Mouse (Mus musculus) left cerebral cortex, postnatal 10 days (tissue): ENCODE data around the gene Lemd1. TPM values are rescaled to one million over a fixed set of nuclear protein-coding genes. Genes with fewer than 3 reads are reported as not detected.
"Not testable (repeated sequence)": the region's sequence is repeated elsewhere in the genome, so short reads cannot be mapped to it uniquely, and the experiment has no call there.

Experiments
- DNase-seq, 2 experiments: peaks; one replicate each; pipeline ENCODE4 v3.0.0; 2021 to 2022; ENCODE audit warnings: low spot score in 2 of 2, mixed read lengths in 1 of 2; ENCODE audit errors: extremely low spot score in 1 of 2
- intact Hi-C: fragments of 180-260 bp; cut with DNase I; formaldehyde crosslinking; loops from one replicate; pipeline ENCODE4 v1.15.1; 2025
- total RNA-seq, 2 experiments: library from RNA; stranded (reverse); gene quantifications; 2 replicates each; pipeline ENCODE4 v1.2.3; 2021

Lemd1 gene
- total RNA-seq, 2 experiments from 2014 or later: 4.4 to 5.2 TPM

GRCm38 (mm10) chr1:132161211-132161880 lies 29.9 kb upstream of the Lemd1 start:
- intact Hi-C loops: no loop called here
- DNase-seq: no peak

DNA sequence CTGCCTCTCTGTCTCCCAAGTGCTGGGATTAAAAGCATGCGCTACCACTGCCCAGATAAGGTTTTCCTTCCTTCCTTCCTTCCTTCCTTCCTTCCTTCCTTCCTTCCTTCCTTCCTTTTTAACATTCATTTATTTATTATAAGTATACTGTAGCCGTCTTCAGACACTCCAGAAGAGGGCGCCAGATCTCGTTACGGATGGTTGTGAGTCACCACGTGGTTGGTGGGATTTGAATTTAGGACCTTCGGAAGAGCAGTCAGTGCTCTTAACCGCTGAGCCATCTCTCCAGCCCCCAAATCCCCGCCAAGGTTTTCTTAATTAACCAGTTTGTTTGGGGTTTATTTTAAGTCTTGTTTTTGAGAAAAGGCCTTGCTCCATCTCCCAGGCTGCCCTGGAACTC lies 28.6 kb upstream of the Lemd1 start:
- intact Hi-C loops, DNase-seq: not testable (repeated sequence)

GRCm38 (mm10) chr1:132164780-132165518 lies 26.3 kb upstream of the Lemd1 start:
- no peak for DNase-seq
- intact Hi-C loops: no loop called here

GRCm38 (mm10) chr1:132165859-132166258 lies 25.4 kb upstream of the Lemd1 start:
- no peak for DNase-seq
- intact Hi-C loops: no loop called here

DNA sequence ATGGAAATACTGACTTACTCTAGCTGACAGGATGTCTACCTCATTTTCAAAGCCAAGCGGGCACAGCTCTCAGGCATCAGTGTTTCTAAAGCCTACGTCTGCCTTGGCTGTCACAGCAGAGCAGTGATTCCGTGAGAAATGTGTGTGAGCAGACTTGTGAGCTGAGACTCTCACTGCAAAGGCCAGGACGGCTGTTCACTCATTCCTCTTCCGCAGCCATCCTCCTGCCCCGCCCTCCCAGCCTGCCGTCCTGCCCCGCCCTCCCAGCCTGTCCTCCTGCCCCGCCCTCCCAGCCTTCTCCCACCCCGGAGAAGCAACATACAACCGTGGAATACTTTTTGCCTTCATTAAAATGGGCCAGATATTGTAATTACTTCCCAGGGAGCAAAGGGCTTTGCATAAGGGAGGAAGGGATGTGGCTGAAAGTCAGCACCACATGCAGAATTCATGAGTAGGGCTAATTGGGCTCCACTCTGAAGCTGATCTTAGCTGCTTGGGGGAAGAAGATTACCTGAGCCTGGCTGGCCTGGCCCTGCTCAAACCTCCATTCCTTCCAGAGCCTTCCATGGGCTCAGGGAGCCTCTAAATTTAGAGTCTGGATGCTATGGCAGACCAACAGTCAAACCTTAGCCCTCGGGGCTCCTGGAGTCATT lies 23.0 kb upstream of the Lemd1 start:
- intact Hi-C loops: loop anchor here (2.0 kb wide), 1 partner anchor 33 kb away; no protein-coding TSS in a partner anchor

GRCm38 (mm10) chr1:132170698-132171097 lies 20.5 kb upstream of the Lemd1 start:
- DNase-seq: no peak
- intact Hi-C loops: no loop called here

More for the DNA sequence above, 23.0 kb upstream of the Lemd1 start:
- DNase-seq: peak in 1 of 2 experiments; percentile 60

DNA sequence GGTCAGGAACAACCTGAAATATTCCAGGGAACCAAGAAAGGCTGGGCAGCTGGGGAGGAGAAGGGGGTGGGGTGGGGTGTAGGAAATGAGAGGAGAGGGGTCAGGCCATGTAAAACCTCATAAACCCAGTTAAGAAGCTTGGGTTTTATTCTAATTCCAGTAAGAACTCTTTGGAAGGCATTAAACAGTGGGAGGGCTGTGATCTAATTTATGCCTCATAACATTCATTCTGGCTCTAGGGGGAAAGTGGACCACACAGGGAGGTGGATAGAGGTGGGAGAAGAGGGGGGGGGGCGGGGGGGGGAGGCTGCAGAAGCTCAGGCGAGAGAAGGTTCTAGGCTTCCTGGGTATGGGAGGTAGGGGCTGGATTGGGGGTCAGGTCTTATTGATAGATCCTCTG lies 19.6 kb upstream of the Lemd1 start:
- no peak for DNase-seq
- intact Hi-C loops: no loop called here

- no peak for DNase-seq
- intact Hi-C loops: no loop called here
Measured at GRCm38 (mm10) chr1:132186303-132186702, 4.9 kb upstream of the Lemd1 start.

- intact Hi-C loops: no loop called here
- DNase-seq: no peak
Measured at GRCm38 (mm10) chr1:132188442-132189066, 2.7 kb upstream of the Lemd1 start.

- DNase-seq: no peak
- intact Hi-C loops: no loop called here
Measured at GRCm38 (mm10) chr1:132189231-132189630, 2.0 kb upstream of the Lemd1 start.

DNA sequence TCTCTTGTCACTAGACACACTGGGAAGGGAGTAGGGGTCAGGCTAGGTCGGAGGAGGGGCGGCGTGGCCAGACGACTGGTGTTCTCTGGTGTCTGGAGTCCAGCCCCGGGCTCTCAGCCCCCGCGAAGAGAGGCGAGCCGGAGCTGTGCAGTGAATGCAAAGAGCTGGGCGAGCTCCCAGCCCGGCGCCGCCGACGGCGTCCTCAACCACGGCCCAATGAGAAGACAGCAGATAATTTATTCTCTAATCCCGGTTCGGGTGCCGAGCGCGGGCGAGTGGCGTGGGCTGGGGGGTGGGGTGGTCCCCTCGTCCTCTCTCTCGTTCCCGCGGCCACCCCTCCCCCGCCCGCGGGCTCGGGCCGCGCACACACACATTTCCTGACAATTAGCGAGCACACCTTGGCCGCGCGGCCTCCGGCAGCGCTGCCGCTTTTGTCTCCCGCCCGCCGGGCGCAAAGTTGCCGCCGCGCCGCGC lies 1.2 kb upstream of the Lemd1 start:
- intact Hi-C loops: no loop called here
- DNase-seq: peak in 1 of 2 experiments; percentile 74

DNA sequence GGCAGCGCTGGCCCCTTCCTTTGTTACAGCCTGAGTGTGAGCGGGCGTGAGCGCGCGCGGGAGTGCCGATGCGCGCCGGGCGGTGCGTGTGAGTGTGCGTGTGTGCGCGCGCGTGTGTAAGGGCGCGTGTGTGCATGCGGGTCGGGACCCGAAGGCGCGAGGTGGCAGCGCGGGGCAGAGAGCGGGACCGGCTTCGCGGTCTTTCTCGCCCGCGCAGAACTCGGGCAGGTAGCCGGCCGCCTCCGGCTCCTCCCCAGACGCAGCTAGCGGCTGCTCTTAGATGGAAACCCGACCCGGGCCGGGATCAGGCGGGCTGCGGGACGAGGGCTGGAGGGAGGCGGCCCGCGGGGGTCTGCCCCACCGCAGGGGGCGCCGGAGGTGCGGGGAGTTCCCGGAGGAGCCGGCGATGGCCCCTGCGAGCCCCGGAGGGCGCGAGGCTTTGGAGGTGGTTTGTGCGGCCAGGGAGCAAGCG lies 574 bp upstream of the Lemd1 start:
- intact Hi-C loops: no loop called here
- peak in 1 of 2 experiments; percentile 40 for DNase-seq

GRCm38 (mm10) chr1:132191786-132192680 lies 802 bp downstream of the Lemd1 start:
- intact Hi-C loops: no loop called here
- DNase-seq: no peak

DNA sequence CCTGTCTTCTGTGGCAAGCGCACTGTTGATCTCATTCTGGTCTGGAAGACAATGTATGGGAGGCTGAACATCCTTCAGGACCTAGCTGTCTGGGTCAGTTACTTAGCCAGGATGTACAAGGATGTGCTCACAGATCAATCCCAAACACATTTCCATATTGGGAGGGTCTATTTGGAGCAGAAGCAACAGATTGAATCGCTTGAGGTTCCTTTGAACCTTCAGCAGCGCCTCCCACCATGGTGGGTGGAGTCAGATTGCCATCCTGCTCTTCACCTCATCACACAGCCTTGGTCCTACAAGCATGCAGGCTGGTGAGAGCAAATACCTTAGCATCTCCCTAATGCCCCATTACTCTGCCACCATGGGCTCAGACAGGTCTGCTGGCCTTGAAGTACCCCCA lies 2.6 kb downstream of the Lemd1 start:
- intact Hi-C loops: no loop called here
- no peak for DNase-seq

GRCm38 (mm10) chr1:132194624-132195023 lies 3.4 kb downstream of the Lemd1 start:
- intact Hi-C loops: no loop called here
- no peak for DNase-seq

DNA sequence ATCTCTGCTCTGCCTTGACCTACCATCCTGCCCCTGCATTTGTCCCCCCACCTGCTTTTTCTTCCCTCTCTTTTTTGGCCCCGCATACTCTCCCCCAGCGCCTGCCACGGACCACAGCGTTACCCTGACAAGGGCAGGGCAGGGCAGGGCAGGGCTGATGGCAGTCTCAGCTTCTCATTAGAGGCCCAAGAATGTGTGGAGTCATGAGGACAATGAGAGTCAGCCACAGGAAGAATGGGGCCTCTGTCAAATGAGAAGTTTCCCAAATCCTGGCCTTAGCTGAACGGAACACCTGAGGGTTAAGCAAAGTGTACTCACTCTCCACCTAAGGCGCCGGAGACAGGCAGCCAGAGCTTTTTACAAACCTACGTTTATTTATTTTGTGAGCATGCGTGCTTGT lies 3.9 kb downstream of the Lemd1 start:
- intact Hi-C loops: no loop called here
- no peak for DNase-seq

GRCm38 (mm10) chr1:132195681-132196080 lies 4.5 kb downstream of the Lemd1 start:
- intact Hi-C loops: no loop called here
- DNase-seq: no peak

DNA sequence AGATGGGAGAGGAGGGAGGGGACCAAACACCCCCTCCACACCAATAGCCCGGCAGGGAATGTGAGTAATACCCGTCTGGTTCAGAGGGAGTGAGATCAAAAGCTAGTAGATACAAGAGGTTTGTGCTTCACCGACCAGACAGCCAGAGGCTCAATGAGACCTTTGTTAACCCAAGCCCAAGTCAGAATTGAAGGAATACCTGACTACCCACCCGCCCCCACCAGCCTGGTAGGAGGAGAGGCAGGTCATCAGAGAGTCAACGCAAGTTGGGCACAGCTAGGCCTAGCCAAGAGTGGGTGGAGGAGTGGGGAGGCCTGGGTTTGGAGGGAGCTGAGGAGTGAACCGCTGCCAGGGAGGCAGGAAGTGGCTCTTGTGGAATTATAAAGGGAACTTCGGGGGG lies 5.1 kb downstream of the Lemd1 start:
- no peak for DNase-seq
- intact Hi-C loops: no loop called here
